Comparison of ENCODE assay signal across 8 mouse cellular contexts in the genomic region with DNA sequence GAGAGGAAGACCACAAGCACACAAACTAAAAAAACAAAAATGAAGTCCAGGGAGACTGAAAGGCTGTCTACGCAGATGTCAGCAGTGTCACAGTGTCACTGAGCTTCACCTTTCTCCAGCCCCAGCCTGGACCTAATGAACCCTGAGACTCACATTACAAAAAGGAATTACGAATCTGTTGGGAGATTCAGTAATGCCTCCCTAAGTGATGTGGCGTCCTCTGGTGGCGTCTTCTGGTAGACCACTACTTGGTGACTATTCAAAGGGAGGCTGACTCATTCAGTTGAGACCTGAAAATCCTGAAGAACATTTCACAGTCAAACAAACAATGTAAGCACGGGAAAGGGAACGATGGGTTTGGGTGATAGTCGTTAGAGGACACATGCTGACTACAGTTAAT. TPM values are rescaled to one million over a fixed set of nuclear protein-coding genes. Genes with fewer than 3 reads are reported as not detected.
DNase-seq lines count a peak whose midpoint lies in the region; ATAC-seq and TF ChIP-seq lines count a peak whose summit lies in the region.

No protein-coding gene starts in this region.

- peak; percentile 99 for TF ChIP-seq CTCF in hindbrain, postnatal 0 days (IDR thresholded peaks at IDR 0.05; ENCODE audit: low read depth)

- no peak overlapping the region for H3K27ac ChIP-seq in intestine, embryonic 14.5 days (ENCODE audit: low read depth)
- H3K27ac ChIP-seq in intestine, embryonic 15.5 days: no peak overlapping the region
- no peak overlapping the region for H3K27ac ChIP-seq in hindbrain, postnatal 0 days

- peaks cover 47% of the 10 kb centered on the region for H3K27me3 ChIP-seq in intestine, embryonic 14.5 days (replicated peaks; ENCODE audit: control insufficient read depth, insufficient read depth, low read length)
- peaks cover 42% of the 10 kb centered on the region for H3K27me3 ChIP-seq in intestine, embryonic 15.5 days (replicated peaks)
- H3K27me3 ChIP-seq in hindbrain, postnatal 0 days (ENCODE audit: insufficient read depth, low read length): no peaks in the 10 kb centered on the region

- H3K9ac ChIP-seq in intestine, embryonic 14.5 days (ENCODE audit: low read length): no peak overlapping the region
- no peak overlapping the region for H3K9ac ChIP-seq in intestine, embryonic 15.5 days
- no peak overlapping the region for H3K9ac ChIP-seq in hindbrain, postnatal 0 days (replicated peaks; ENCODE audit: low read length)

- ATAC-seq in intestine, embryonic 14.5 days (replicated peaks; ENCODE audit: low FRiP score, low TSS enrichment, low read depth): no peak
- no peak for ATAC-seq in intestine, embryonic 15.5 days
- ATAC-seq in hindbrain, postnatal 0 days: no peak
- no peak for ATAC-seq in megakaryocyte, adult 5-6 weeks (ENCODE audit: poor library complexity, severe bottlenecking)

- H3K9me3 ChIP-seq in intestine, embryonic 14.5 days (ENCODE audit: control insufficient read depth, low read length): no peaks in the 10 kb centered on the region
- no peaks in the 10 kb centered on the region for H3K9me3 ChIP-seq in intestine, embryonic 15.5 days
- H3K9me3 ChIP-seq in hindbrain, postnatal 0 days (ENCODE audit: low read length): no peaks in the 10 kb centered on the region

- intact Hi-C loops in left cerebral cortex, postnatal 25 days (cut with DNase I): loop anchor here (2.0 to 10.0 kb wide), 3 partner anchors 51 to 425 kb away; no protein-coding TSS in a partner anchor

- H3K4me2 ChIP-seq in intestine, embryonic 14.5 days (ENCODE audit: low read length): no peak overlapping the region
- no peak overlapping the region for H3K4me2 ChIP-seq in intestine, embryonic 15.5 days (replicated peaks)
- H3K4me2 ChIP-seq in hindbrain, postnatal 0 days (ENCODE audit: low read depth, low read length): no peak overlapping the region

- H3K4me3 ChIP-seq in intestine, embryonic 14.5 days (ENCODE audit: low read depth, low read length): no peak overlapping the region
- H3K4me3 ChIP-seq in intestine, embryonic 15.5 days (replicated peaks): no peak overlapping the region
- no peak overlapping the region for H3K4me3 ChIP-seq in hindbrain, postnatal 0 days (ENCODE audit: low read length)

- peak; percentile 92 for DNase-seq in intestine, embryonic 14.5 days (ENCODE audit: low spot score)
- DNase-seq in adipocyte (ENCODE audit: low spot score): peak; percentile 26
- DNase-seq in embryo, embryonic 11.5 days (ENCODE audit: low read depth, low spot score): peak; percentile 56
- peak; percentile 93 for DNase-seq in hindbrain, postnatal 0 days (ENCODE audit: low spot score)
- DNase-seq in left cerebral cortex, postnatal 25 days (ENCODE audit: low spot score in 2 of 2): peak; percentile 79 to 93
- peak; percentile 84 for DNase-seq in retina, postnatal 1 day

- H3K36me3 ChIP-seq in intestine, embryonic 14.5 days (ENCODE audit: control insufficient read depth, insufficient read depth, low read length): no peaks in the 10 kb centered on the region
- no peaks in the 10 kb centered on the region for H3K36me3 ChIP-seq in intestine, embryonic 15.5 days
- no peaks in the 10 kb centered on the region for H3K36me3 ChIP-seq in hindbrain, postnatal 0 days (ENCODE audit: insufficient read depth, low read length)

- H3K4me1 ChIP-seq in intestine, embryonic 14.5 days (replicated peaks; ENCODE audit: control insufficient read depth, insufficient read depth, low read length): no peaks in the 10 kb centered on the region; the same call in 1 of the 2 replicates
- peaks cover 7% of the 10 kb centered on the region; the same call in 1 of the 2 replicates for H3K4me1 ChIP-seq in intestine, embryonic 15.5 days (replicated peaks)
- 0 out of 2 replicates have a peak, but pooled peaks cover under 1% of the 10 kb centered on the region for H3K4me1 ChIP-seq in hindbrain, postnatal 0 days (ENCODE audit: insufficient read depth, low read length)

- 12% methylated on average over 7 of the region's 7 CpGs for WGBS in intestine, embryonic 14.5 days
- WGBS in intestine, embryonic 15.5 days: 10% methylated on average over 7 of the region's 7 CpGs
- 9% methylated on average over 7 of the region's 7 CpGs for WGBS in hindbrain, postnatal 0 days

RNA-seq across cellular contexts. Expression of a gene that starts 6.0 kb away (rescaled TPM):
- polyA plus RNA-seq in intestine, embryonic 14.5 days (2014; fragmentation: Nextera tagmentation; extraction: Ambion mirVana): 8.0 and 8.2 TPM in 2 replicates
- 7.4 and 8.0 TPM in 2 replicates for polyA plus RNA-seq in intestine, embryonic 15.5 days (2015; fragmentation: Nextera tagmentation; extraction: Ambion mirVana)
- 36.1 and 36.8 TPM in 2 replicates for total RNA-seq in hindbrain, postnatal 0 days (2014; rRNA removed)
- polyA plus RNA-seq in hindbrain, postnatal 0 days (2015; fragmentation: Nextera tagmentation; extraction: Ambion mirVana): 15.9 and 16.5 TPM in 2 replicates
- 100 to 1,000 TPM; 183 to 192 TPM for total RNA-seq in left cerebral cortex, postnatal 25 days (2021)
- not detected in 2 replicates for total RNA-seq in megakaryocyte, adult 5-6 weeks (2015)
- total RNA-seq in megakaryocyte, adult 5-6 weeks (2017): not detected in 2 replicates

Comparison
In these comparisons a context has a peak if more than half of its experiments do, and no peak if none do; other contexts are left out.
1. DNase-seq: peak in every context shown above with its lines; median percentile 93 in hindbrain, postnatal 0 days; 92 in intestine, embryonic 14.5 days; 86 in left cerebral cortex, postnatal 25 days; 84 in retina, postnatal 1 day; 56 in embryo, embryonic 11.5 days; 26 in adipocyte.
2. RNA of a gene that starts 6.0 kb away (total RNA-seq): 183 to 192 TPM in left cerebral cortex, postnatal 25 days and 36.1 to 36.8 TPM in hindbrain, postnatal 0 days; not detected in megakaryocyte, adult 5-6 weeks; every median in the first group is over 10 times any median in the second.